Mouse (Mus musculus) liver, adult 2 months (tissue): ENCODE results near the gene Plxna3.

ENCODE experiments used
- CTCF ChIP-seq: fragments of 200-500 bp; IDR thresholded peaks from 2 replicates; pipeline ENCODE4 v1.5.1; 2011; ENCODE audit warnings: low read depth, low read length, control low read depth
- POLR2A ChIP-seq: fragments of 200-500 bp; IDR thresholded peaks from 2 replicates; pipeline ENCODE4 v1.6.1; 2011; ENCODE audit warnings: low read length, control low read depth; ENCODE audit not compliant: insufficient read depth; ENCODE audit errors: extremely low read depth

- no peak for TF ChIP-seq POLR2A
- TF ChIP-seq CTCF = no peak
Observed at GRCm38 (mm10) chrX:74281041-74281731, 47.7 kb upstream of the Plxna3 start.
